Mouse (Mus musculus) naive thymus-derived CD4-positive, alpha-beta T cell, adult 5 months (primary cell): ENCODE results near the gene Trabd. TPM values are rescaled to one million over a fixed set of nuclear protein-coding genes. Genes with fewer than 3 reads are reported as not detected.

Source experiments
- polyA plus RNA-seq: library from polyadenylated mRNA; unstranded; fragments of 100-300 nt; shearing (Covaris generic); gene quantifications from one replicate; pipeline ENCODE4 v1.2.1, GENCODE M21; 2017

Trabd gene
- polyA plus RNA-seq = 58.6 TPM

DNA sequence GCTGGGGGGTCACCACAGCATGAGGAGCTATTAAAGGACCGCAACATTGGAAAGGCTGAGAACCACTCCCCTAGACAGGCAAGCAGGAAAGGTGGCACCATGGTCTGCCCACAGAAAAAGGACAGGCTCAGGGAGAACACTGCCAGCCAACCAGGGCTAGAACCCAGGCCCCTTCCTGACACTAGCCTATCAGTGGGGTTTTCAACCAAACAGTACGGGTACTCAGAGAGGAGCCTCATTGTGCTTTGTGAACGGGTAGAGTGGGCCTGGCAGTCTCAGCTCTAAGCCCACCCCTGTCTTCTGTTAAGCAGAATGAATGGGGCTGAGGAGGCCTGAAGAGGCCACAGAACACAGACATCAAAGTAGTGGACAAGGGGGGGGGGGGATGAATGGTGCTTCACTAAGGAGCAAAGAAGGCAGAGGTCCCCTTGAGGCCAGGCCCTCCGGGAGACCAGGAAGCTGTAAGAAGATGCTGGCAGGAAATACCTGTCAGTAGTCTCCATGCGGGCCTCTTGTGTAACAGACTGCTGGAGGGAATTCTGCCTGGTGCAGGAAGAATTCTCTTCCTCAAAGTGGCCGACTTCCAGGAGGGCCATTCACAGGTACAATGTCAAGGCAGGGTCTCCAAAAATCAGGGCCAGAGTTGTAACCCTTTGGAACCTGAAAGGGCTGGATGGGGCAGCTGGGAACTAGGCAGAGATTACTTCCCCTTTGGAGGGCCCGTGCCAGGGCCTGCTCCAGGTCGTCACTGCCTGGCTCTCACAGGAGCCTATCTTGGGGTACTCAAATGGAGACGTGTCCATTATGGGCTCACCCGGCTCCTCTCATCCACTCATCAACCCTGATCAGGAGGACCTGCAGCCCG is at the start of gene Trabd:
TSS of gene Trabd (plus strand) at position 512 of the 865 bp plus-strand sequence.

GRCm38 (mm10) chr15:89059161-89059931 is 15.6 kb upstream of the Trabd start, which contains the start of gene Panx2:
Gene Panx2 (plus strand): TSS chr15:89059734.

GRCm38 (mm10) chr15:89088607-89089247 is 13.8 kb downstream of the Trabd start, which contains the start of gene Selenoo:
Gene Selenoo (plus strand): TSS chr15:89089084.

DNA sequence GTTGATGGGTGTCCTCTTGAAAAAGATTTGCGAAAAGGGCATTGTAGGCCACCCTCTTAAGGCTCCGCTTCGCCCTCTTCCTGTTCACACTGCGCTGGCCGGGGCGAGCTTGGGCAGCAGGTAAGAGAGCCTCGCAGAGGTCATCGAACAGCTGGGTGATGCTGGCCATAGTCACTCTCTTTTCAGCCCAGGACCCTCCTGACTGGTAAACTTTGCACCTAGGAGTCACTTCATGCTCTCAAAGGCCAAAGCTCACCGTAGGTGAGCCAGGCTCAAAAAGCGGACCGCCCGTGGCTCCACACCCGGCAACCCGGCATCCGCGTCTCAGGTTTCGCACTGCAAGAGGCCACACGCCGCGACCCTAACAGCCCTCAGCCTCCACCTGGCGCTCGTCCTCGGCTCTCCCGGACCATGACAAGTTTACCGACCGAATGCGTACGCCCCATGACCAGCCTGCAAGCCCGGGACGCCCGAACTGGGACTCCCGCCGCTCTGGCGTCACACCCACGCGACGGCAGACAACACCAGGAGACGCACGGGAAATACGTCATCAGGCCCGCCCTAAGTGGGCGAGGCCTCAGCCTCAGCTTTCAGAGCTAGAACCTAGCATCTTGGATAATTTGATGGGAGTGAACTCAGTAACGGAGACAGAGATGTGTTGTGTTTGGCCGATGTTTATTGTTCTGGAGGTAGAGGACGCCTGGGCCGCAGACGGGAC is 47.9 kb downstream of the Trabd start, which contains the start of gene Tubgcp6:
TSS of gene Tubgcp6 (minus strand) at position 464 of the 718 bp plus-strand sequence.

DNA sequence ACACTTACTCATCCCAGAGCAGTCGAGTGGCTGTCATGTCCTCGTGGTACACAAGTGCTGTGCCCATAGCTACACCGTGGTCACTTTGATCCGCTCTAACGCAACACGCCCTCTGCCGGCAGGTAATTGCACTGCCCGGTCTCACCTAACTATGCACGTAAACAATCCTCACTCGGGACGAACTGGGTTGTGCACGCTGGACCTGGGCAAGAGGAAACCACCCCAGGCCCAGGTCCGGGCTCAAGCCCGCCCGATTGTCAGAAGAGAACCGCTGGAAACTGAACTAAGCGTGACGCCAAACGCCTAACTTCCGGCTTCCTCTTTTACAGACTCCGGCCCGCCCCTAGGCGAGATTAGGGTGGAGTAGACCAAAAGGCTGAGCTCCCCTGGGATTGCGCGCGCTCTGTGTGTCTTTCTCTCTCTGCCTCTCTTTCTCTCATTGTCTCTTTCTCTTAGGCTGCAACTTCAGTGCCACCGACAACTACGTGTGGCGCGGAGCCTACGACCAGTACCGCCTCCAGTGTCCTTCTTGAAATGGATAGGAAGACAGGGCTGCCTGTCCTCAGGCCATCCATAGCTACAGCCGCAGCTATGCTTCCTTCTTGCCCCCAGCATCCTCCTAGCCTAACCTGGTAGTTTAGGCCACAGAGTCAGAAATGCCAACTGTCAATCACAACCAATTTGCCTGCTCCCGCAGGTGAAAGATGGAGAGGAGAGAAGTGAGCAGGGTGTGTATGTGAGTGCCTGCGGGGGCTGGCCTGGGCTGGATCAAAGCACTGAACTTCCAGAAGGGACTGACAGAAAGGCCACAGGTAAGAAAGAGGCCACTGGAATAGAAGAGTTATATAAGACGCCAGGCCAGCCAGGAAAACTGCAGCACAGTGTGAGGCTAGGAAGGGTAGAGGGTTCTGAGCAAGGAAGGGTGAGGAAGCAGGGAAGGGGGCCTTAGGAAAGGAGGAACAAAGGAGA is 53.7 kb downstream of the Trabd start, which contains the start of gene Hdac10:
TSS of gene Hdac10 (minus strand) at position 319 of the 969 bp plus-strand sequence.

Other genes with a start within 250 kb of the Trabd start
- 91.6 TPM for gene Pim3, start 212.9 kb upstream of the Trabd start, polyA plus RNA-seq
- not detected for gene Ttll8, start 120.7 kb upstream of the Trabd start, polyA plus RNA-seq
- not detected for gene Mlc1, start 96.1 kb upstream of the Trabd start, polyA plus RNA-seq
- gene Mov10l1, start 92.2 kb upstream of the Trabd start, polyA plus RNA-seq = not detected
- not detected for gene Panx2, start 15.4 kb upstream of the Trabd start, polyA plus RNA-seq
- 31.4 TPM for gene Selenoo, start 14.0 kb downstream of the Trabd start, polyA plus RNA-seq
- 21.5 TPM for gene Tubgcp6, start 48.0 kb downstream of the Trabd start, polyA plus RNA-seq
- gene Hdac10, start 53.6 kb downstream of the Trabd start, polyA plus RNA-seq = 33.3 TPM
- 1.6 TPM for gene Mapk12, start 65.6 kb downstream of the Trabd start, polyA plus RNA-seq
- 40.2 TPM for gene Mapk11, start 74.5 kb downstream of the Trabd start, polyA plus RNA-seq
- gene Plxnb2, start 105.7 kb downstream of the Trabd start, polyA plus RNA-seq = 0.30 TPM
- gene Dennd6b, start 121.4 kb downstream of the Trabd start, polyA plus RNA-seq = 47.8 TPM
- 14.5 TPM for gene Ppp6r2, start 136.4 kb downstream of the Trabd start, polyA plus RNA-seq
- 191 TPM for gene Sbf1, start 240.2 kb downstream of the Trabd start, polyA plus RNA-seq
- not detected for gene Adm2, start 247.6 kb downstream of the Trabd start, polyA plus RNA-seq